Mouse (Mus musculus): ENCODE measurements around the gene Apoh. TPM values are rescaled to one million over a fixed set of nuclear protein-coding genes. Genes with fewer than 3 reads are reported as not detected.

Apoh gene
- total and polyA plus RNA-seq, 2 experiments from 2014 or later = 0.35 TPM; not detected in 1

GRCm38 (mm10) chr11:108420751-108421150 is 77.6 kb downstream of the Apoh start:
- TF ChIP-seq CTCF (IDR thresholded peaks at IDR 0.05) = no peak
- no peaks in the 10 kb centered on the region for H3K9me3 ChIP-seq (ENCODE audit: low read length)
- 78% methylated on average over 4 of the region's 4 CpGs for WGBS
- H3K27ac ChIP-seq (ENCODE audit: low read depth, low read length) = no peak overlapping the region
- DNase-seq (ENCODE audit: low spot score) = no peak
- H3K36me3 ChIP-seq (ENCODE audit: insufficient read depth, low read length) = no peaks in the 10 kb centered on the region
- no peak overlapping the region for H3K4me3 ChIP-seq (ENCODE audit: low read depth, low read length)
- H3K27me3 ChIP-seq (ENCODE audit: insufficient read depth, low read length) = no peaks in the 10 kb centered on the region
- H3K4me1 ChIP-seq (ENCODE audit: insufficient read depth, low read length) = peaks cover 7% of the 10 kb centered on the region; the same call in 1 of the 2 replicates
- no peak overlapping the region for H3K4me2 ChIP-seq (ENCODE audit: low read depth, low read length, poor library complexity, severe bottlenecking)
- no peak overlapping the region for H3K9ac ChIP-seq (replicated peaks; ENCODE audit: low read length, poor library complexity, severe bottlenecking)
- ATAC-seq (ENCODE audit: low FRiP score) = no peak

GRCm38 (mm10) chr11:108423221-108423620 is 80.1 kb downstream of the Apoh start:
- no peak overlapping the region for H3K4me2 ChIP-seq (ENCODE audit: low read depth, low read length, poor library complexity, severe bottlenecking)
- no peak for TF ChIP-seq CTCF (IDR thresholded peaks at IDR 0.05)
- no peak overlapping the region for H3K4me3 ChIP-seq (ENCODE audit: low read depth, low read length)
- no peak for DNase-seq (ENCODE audit: low spot score)
- ATAC-seq (ENCODE audit: low FRiP score) = no peak
- no peaks in the 10 kb centered on the region for H3K36me3 ChIP-seq (ENCODE audit: insufficient read depth, low read length)
- WGBS = 49% methylated on average over 7 of the region's 7 CpGs
- no peaks in the 10 kb centered on the region for H3K27me3 ChIP-seq (ENCODE audit: insufficient read depth, low read length)
- no peak overlapping the region for H3K9ac ChIP-seq (replicated peaks; ENCODE audit: low read length, poor library complexity, severe bottlenecking)
- peaks cover 7% of the 10 kb centered on the region; the same call in 1 of the 2 replicates for H3K4me1 ChIP-seq (ENCODE audit: insufficient read depth, low read length)
- H3K9me3 ChIP-seq (ENCODE audit: low read length) = no peaks in the 10 kb centered on the region
- no peak overlapping the region for H3K27ac ChIP-seq (ENCODE audit: low read depth, low read length)

GRCm38 (mm10) chr11:108424111-108424510 is 81.0 kb downstream of the Apoh start:
- H3K4me1 ChIP-seq (ENCODE audit: insufficient read depth, low read length) = peaks cover 7% of the 10 kb centered on the region; the same call in 1 of the 2 replicates
- H3K4me2 ChIP-seq (ENCODE audit: low read depth, low read length, poor library complexity, severe bottlenecking) = peak overlapping the region; percentile 72
- H3K27me3 ChIP-seq (ENCODE audit: insufficient read depth, low read length) = no peaks in the 10 kb centered on the region
- DNase-seq (ENCODE audit: low spot score) = no peak
- 2% methylated on average over 5 of the region's 5 CpGs for WGBS
- no peaks in the 10 kb centered on the region for H3K36me3 ChIP-seq (ENCODE audit: insufficient read depth, low read length)
- H3K4me3 ChIP-seq (ENCODE audit: low read depth, low read length) = peak overlapping the region; percentile 64
- no peaks in the 10 kb centered on the region for H3K9me3 ChIP-seq (ENCODE audit: low read length)
- H3K9ac ChIP-seq (replicated peaks; ENCODE audit: low read length, poor library complexity, severe bottlenecking) = no peak overlapping the region
- no peak overlapping the region for H3K27ac ChIP-seq (ENCODE audit: low read depth, low read length)
- no peak for ATAC-seq (ENCODE audit: low FRiP score)
- no peak for TF ChIP-seq CTCF (IDR thresholded peaks at IDR 0.05)

GRCm38 (mm10) chr11:108424889-108425591 is 81.9 kb downstream of the Apoh start, which contains the start of gene Cep112:
Gene Cep112 (plus strand): TSS chr11:108425192.
- Histone ChIP-seq H3K9me3 (ENCODE audit: low read length) (no peaks in the 10 kb centered on the region), H3K9ac (replicated peaks; ENCODE audit: low read length, poor library complexity, severe bottlenecking) (peak within 1 kb of the TSS; percentile 62), H3K4me1 (ENCODE audit: insufficient read depth, low read length) (peaks cover 7% of the 10 kb centered on the region; the same call in 1 of the 2 replicates), H3K27me3 (ENCODE audit: insufficient read depth, low read length) (no peaks in the 10 kb centered on the region), H3K4me3 (ENCODE audit: low read depth, low read length) (peak within 1 kb of the TSS; percentile 64), H3K4me2 (ENCODE audit: low read depth, low read length, poor library complexity, severe bottlenecking) (peak within 1 kb of the TSS; percentile 72), H3K27ac (ENCODE audit: low read depth, low read length) (no peak within 1 kb of the TSS), H3K36me3 (ENCODE audit: insufficient read depth, low read length) (no peaks in the 10 kb centered on the region)
- DNase-seq (ENCODE audit: low spot score) = peak; percentile 99
- ATAC-seq (ENCODE audit: low FRiP score) = peak; percentile 94
- WGBS = under 1% methylated on average over 60 of the region's 61 CpGs
- TF ChIP-seq CTCF (IDR thresholded peaks at IDR 0.05) = no peak

GRCm38 (mm10) chr11:108425592-108425921 is 82.4 kb downstream of the Apoh start:
- H3K4me2 ChIP-seq (ENCODE audit: low read depth, low read length, poor library complexity, severe bottlenecking) = peak overlapping the region; percentile 72
- no peak for TF ChIP-seq CTCF (IDR thresholded peaks at IDR 0.05)
- H3K36me3 ChIP-seq (ENCODE audit: insufficient read depth, low read length) = no peaks in the 10 kb centered on the region
- H3K27ac ChIP-seq (ENCODE audit: low read depth, low read length) = no peak overlapping the region
- peaks cover 7% of the 10 kb centered on the region; the same call in 1 of the 2 replicates for H3K4me1 ChIP-seq (ENCODE audit: insufficient read depth, low read length)
- H3K27me3 ChIP-seq (ENCODE audit: insufficient read depth, low read length) = no peaks in the 10 kb centered on the region
- DNase-seq (ENCODE audit: low spot score) = no peak
- H3K9me3 ChIP-seq (ENCODE audit: low read length) = no peaks in the 10 kb centered on the region
- peak overlapping the region; percentile 62 for H3K9ac ChIP-seq (replicated peaks; ENCODE audit: low read length, poor library complexity, severe bottlenecking)
- peak overlapping the region; percentile 64 for H3K4me3 ChIP-seq (ENCODE audit: low read depth, low read length)
- ATAC-seq (ENCODE audit: low FRiP score) = peak; percentile 59
- WGBS = 8% methylated on average over 14 of the region's 14 CpGs

GRCm38 (mm10) chr11:108426086-108426485 is 82.9 kb downstream of the Apoh start:
- H3K27ac ChIP-seq (ENCODE audit: low read depth, low read length) = no peak overlapping the region
- DNase-seq (ENCODE audit: low spot score) = no peak
- H3K4me1 ChIP-seq (ENCODE audit: insufficient read depth, low read length) = peaks cover 7% of the 10 kb centered on the region; the same call in 1 of the 2 replicates
- H3K4me3 ChIP-seq (ENCODE audit: low read depth, low read length) = no peak overlapping the region
- H3K27me3 ChIP-seq (ENCODE audit: insufficient read depth, low read length) = no peaks in the 10 kb centered on the region
- H3K36me3 ChIP-seq (ENCODE audit: insufficient read depth, low read length) = no peaks in the 10 kb centered on the region
- no peaks in the 10 kb centered on the region for H3K9me3 ChIP-seq (ENCODE audit: low read length)
- no peak overlapping the region for H3K9ac ChIP-seq (replicated peaks; ENCODE audit: low read length, poor library complexity, severe bottlenecking)
- ATAC-seq (ENCODE audit: low FRiP score) = no peak
- 81% methylated on average over 3 of the region's 3 CpGs for WGBS
- no peak for TF ChIP-seq CTCF (IDR thresholded peaks at IDR 0.05)
- peak overlapping the region; percentile 72; the same call in 1 of the 2 replicates for H3K4me2 ChIP-seq (ENCODE audit: low read depth, low read length, poor library complexity, severe bottlenecking)
